8 mouse cellular contexts compared by ENCODE assay signal in the genomic region with DNA sequence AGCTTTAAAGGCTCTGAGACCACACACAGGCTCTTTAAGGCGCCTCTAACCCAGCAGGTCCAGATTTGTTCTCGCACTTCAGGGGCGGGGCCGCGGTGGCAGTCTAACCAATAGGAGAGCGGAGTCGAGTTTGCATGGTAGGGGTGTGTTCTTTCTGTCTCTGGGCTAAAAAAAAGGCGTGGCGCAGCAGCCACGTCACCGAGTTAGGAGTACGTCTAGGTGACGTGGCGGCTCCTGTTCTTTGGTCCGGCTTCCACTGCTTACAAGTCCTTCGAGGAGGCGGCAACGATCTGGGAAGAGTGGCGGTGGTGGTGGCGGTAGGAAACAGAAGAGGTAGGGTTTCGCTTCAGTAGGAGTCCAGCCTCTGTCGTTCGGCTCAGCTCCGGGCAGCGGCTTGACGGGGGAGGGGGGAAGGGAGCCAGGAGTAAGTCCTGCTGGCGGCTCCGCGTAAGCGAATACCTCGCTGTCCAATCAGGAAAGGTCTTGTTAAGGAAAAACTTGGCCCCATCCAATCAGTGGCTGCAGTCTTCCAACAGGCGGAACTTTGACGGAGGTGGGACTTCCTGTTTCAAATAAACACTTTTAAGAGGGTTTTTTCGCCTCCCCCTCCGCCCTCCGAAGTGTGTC. TPM values are rescaled to one million over a fixed set of nuclear protein-coding genes. Genes with fewer than 3 reads are reported as not detected.
A peak's percentile ranks its signal among the peaks of the same experiment; 100 is the strongest.
DNase-seq lines count a peak whose midpoint lies in the region; ATAC-seq and TF ChIP-seq lines count a peak whose summit lies in the region.

Gene Stx5a (plus strand): TSS at position 171 of the 627 bp plus-strand sequence.

- H3K27me3 ChIP-seq in C2C12 (ENCODE audit: control insufficient read depth, insufficient read depth, insufficient read length) (no peaks in the 10 kb centered on the region), myocyte (ENCODE audit: control insufficient read depth, insufficient read depth, insufficient read length) (no peaks in the 10 kb centered on the region)
- no peaks in the 10 kb centered on the region for H3K27me3 ChIP-seq in erythroblast, embryonic 14.5 days (ENCODE audit: control insufficient read depth)
- H3K27me3 ChIP-seq in heart, embryonic 11.5 days (ENCODE audit: control insufficient read depth, insufficient read depth, low read length): no peaks in the 10 kb centered on the region
- H3K27me3 ChIP-seq in kidney, embryonic 16.5 days (ENCODE audit: insufficient read depth, low read length): no peaks in the 10 kb centered on the region
- no peaks in the 10 kb centered on the region for H3K27me3 ChIP-seq in liver, adult 2 months (ENCODE audit: control insufficient read depth, insufficient read depth, low read length)
- H3K27me3 ChIP-seq in splenic B cell, adult 2 months (ENCODE audit: control insufficient read depth, insufficient read depth, low read length, poor library complexity, severe bottlenecking): no peaks in the 10 kb centered on the region

- H3K4me3 ChIP-seq in C2C12 (ENCODE audit: insufficient read depth, poor library complexity, severe bottlenecking): peak within 1 kb of the TSS; percentile 95
- H3K4me3 ChIP-seq in erythroblast, embryonic 14.5 days (replicated peaks): peak within 1 kb of the TSS; percentile 82
- H3K4me3 ChIP-seq in heart, embryonic 11.5 days (ENCODE audit: low read depth, low read length): peak within 1 kb of the TSS; percentile 98
- peak within 1 kb of the TSS; percentile 89 for H3K4me3 ChIP-seq in kidney, embryonic 16.5 days (ENCODE audit: low read length)
- peak within 1 kb of the TSS; percentile 84 for H3K4me3 ChIP-seq in liver, adult 2 months (ENCODE audit: insufficient read depth, low read depth, low read length)
- H3K4me3 ChIP-seq in myocyte: peak within 1 kb of the TSS; percentile 98

- H3K79me2 ChIP-seq in C2C12 (ENCODE audit: control insufficient read depth, insufficient read depth): peaks cover 53% of the 10 kb centered on the region
- H3K79me2 ChIP-seq in liver, adult 2 months (ENCODE audit: control insufficient read depth, insufficient read depth, low read length): peaks cover 14% of the 10 kb centered on the region; the same call in 1 of the 2 replicates
- peaks cover 40% of the 10 kb centered on the region for H3K79me2 ChIP-seq in myocyte (ENCODE audit: control insufficient read depth, insufficient read depth)

- ATAC-seq in heart, embryonic 11.5 days (replicated peaks; ENCODE audit: insufficient number of reproducible peaks, low FRiP score, low TSS enrichment): peak; percentile 98
- peak; percentile 98 for ATAC-seq in kidney, embryonic 16.5 days (ENCODE audit: low FRiP score, low TSS enrichment)

- H3K4me2 ChIP-seq in heart, embryonic 11.5 days: peak within 1 kb of the TSS; percentile 88
- H3K4me2 ChIP-seq in kidney, embryonic 16.5 days (replicated peaks; ENCODE audit: low read depth, low read length): peak within 1 kb of the TSS; percentile 99
- H3K4me2 ChIP-seq in myocyte (ENCODE audit: low read depth): peak within 1 kb of the TSS; percentile 96

- peak within 1 kb of the TSS; percentile 97 for H3ac ChIP-seq in C2C12 (ENCODE audit: control insufficient read depth, insufficient read length, low read depth)
- peak within 1 kb of the TSS; percentile 33 for H3ac ChIP-seq in myocyte (ENCODE audit: control insufficient read depth, insufficient read length)

- peak within 1 kb of the TSS; percentile 97 for H3K27ac ChIP-seq in heart, embryonic 11.5 days (ENCODE audit: low read depth, low read length)
- peak within 1 kb of the TSS; percentile 98 for H3K27ac ChIP-seq in kidney, embryonic 16.5 days (ENCODE audit: low read length)
- H3K27ac ChIP-seq in liver, adult 2 months (replicated peaks; ENCODE audit: insufficient read depth, low read depth, low read length): peak within 1 kb of the TSS; percentile 95

- TF ChIP-seq CTCF in C2C12 (IDR thresholded peaks at IDR 0.05; ENCODE audit: control insufficient read depth, insufficient read depth, insufficient read length): no peak
- TF ChIP-seq CTCF in brain, embryonic 14.5 days (IDR thresholded peaks at IDR 0.05; ENCODE audit: borderline replicate concordance, extremely low read depth, insufficient read depth, insufficient read length): no peak
- no peak for TF ChIP-seq CTCF in liver, adult 2 months (IDR thresholded peaks at IDR 0.05; ENCODE audit: low read depth, low read length)

- DNase-seq in brain, embryonic 14.5 days (ENCODE audit: low read depth): peak; percentile 99
- peak; percentile 98 for DNase-seq in liver, adult 2 months (ENCODE audit: extremely low read depth, low read depth, low spot score)
- DNase-seq in splenic B cell, adult 2 months (ENCODE audit: low read depth, low spot score): peak; percentile 97

- peaks cover 44% of the 10 kb centered on the region for H3K4me1 ChIP-seq in erythroblast, embryonic 14.5 days (ENCODE audit: control insufficient read depth)
- peaks cover 12% of the 10 kb centered on the region for H3K4me1 ChIP-seq in heart, embryonic 11.5 days (ENCODE audit: control insufficient read depth, insufficient read depth, low read length)
- peaks cover 29% of the 10 kb centered on the region for H3K4me1 ChIP-seq in kidney, embryonic 16.5 days (ENCODE audit: insufficient read depth, low read length)
- peaks cover 13% of the 10 kb centered on the region for H3K4me1 ChIP-seq in liver, adult 2 months (ENCODE audit: control insufficient read depth, insufficient read depth, low read length)

- H3K79me3 ChIP-seq in C2C12 (ENCODE audit: low read depth): peaks cover 34% of the 10 kb centered on the region

- peak; percentile 16; the same call in 1 of the 2 replicates for TF ChIP-seq POLR2A in brain, embryonic 14.5 days (IDR thresholded peaks at IDR 0.05; ENCODE audit: borderline replicate concordance, extremely low read depth, insufficient read depth, insufficient read length, poor library complexity, severe bottlenecking)
- TF ChIP-seq POLR2A in liver, adult 2 months (IDR thresholded peaks at IDR 0.05; ENCODE audit: extremely low read depth, insufficient read depth, low read length): peak; percentile 44; the same call in 1 of the 2 replicates
- TF ChIP-seq POLR2A in myocyte (IDR thresholded peaks at IDR 0.05; ENCODE audit: insufficient read length, low read depth): peak; percentile 72

- under 1% methylated on average over 36 of the region's 36 CpGs for WGBS in heart, embryonic 11.5 days (ENCODE audit: insufficient replicate concordance)
- under 1% methylated on average over 36 of the region's 36 CpGs for WGBS in kidney, embryonic 16.5 days
- under 1% methylated on average over 36 of the region's 36 CpGs for WGBS in liver, adult 2 months

- peaks cover 75% of the 10 kb centered on the region for H3K36me3 ChIP-seq in C2C12 (ENCODE audit: control insufficient read depth, insufficient read depth)
- peaks cover 80% of the 10 kb centered on the region for H3K36me3 ChIP-seq in erythroblast, embryonic 14.5 days (ENCODE audit: control insufficient read depth)
- peaks cover 38% of the 10 kb centered on the region for H3K36me3 ChIP-seq in heart, embryonic 11.5 days (ENCODE audit: control insufficient read depth, insufficient read depth, low read length)
- H3K36me3 ChIP-seq in kidney, embryonic 16.5 days (ENCODE audit: insufficient read depth, low read length): peaks cover 50% of the 10 kb centered on the region
- peaks cover 45% of the 10 kb centered on the region for H3K36me3 ChIP-seq in liver, adult 2 months (ENCODE audit: control insufficient read depth, insufficient read depth, low read length)
- peaks cover 57% of the 10 kb centered on the region for H3K36me3 ChIP-seq in myocyte (ENCODE audit: control insufficient read depth, insufficient read depth)
- peaks cover 24% of the 10 kb centered on the region; the same call in 1 of the 2 replicates for H3K36me3 ChIP-seq in splenic B cell, adult 2 months (ENCODE audit: control insufficient read depth, insufficient read depth, low read length, poor library complexity, severe bottlenecking)

- no peaks in the 10 kb centered on the region for H3K9me3 ChIP-seq in erythroblast, embryonic 14.5 days (ENCODE audit: control insufficient read depth, low read length)
- H3K9me3 ChIP-seq in heart, embryonic 11.5 days (replicated peaks; ENCODE audit: control insufficient read depth, low read length): no peaks in the 10 kb centered on the region
- no peaks in the 10 kb centered on the region for H3K9me3 ChIP-seq in kidney, embryonic 16.5 days (ENCODE audit: low read length)

- peak within 1 kb of the TSS; percentile 91 for H3K9ac ChIP-seq in heart, embryonic 11.5 days (ENCODE audit: low read depth, low read length)
- H3K9ac ChIP-seq in kidney, embryonic 16.5 days (replicated peaks; ENCODE audit: low read length): peak within 1 kb of the TSS; percentile 87
- H3K9ac ChIP-seq in liver, adult 2 months (ENCODE audit: low read depth, low read length): peak within 1 kb of the TSS; percentile 96

TF ChIP-seq in C2C12, 6 proteins besides CTCF, POLR2A, EP300 and RAD21:
- no peak for TF ChIP-seq MYOG (IDR thresholded peaks at IDR 0.05; ENCODE audit: control insufficient read depth, extremely low read depth, insufficient read length)

TF ChIP-seq in myocyte, 11 proteins besides CTCF, POLR2A, EP300 and RAD21:
- TF ChIP-seq SRF (IDR thresholded peaks at IDR 0.05; ENCODE audit: control insufficient read depth, insufficient read length, low read depth): peak; percentile 11
- peak; percentile 85 for TF ChIP-seq POLR2AphosphoS2 (IDR thresholded peaks at IDR 0.05; ENCODE audit: insufficient read length, low read depth)
- TF ChIP-seq MYOD1 (IDR thresholded peaks at IDR 0.05; ENCODE audit: control insufficient read depth in 1 of 3, insufficient read length in 2 of 3, low read depth in 2 of 3): no peak

RNA-seq across cellular contexts. Expression of gene Stx5a, which starts in this region (rescaled TPM):
- 32.9 TPM for polyA plus RNA-seq in C2C12 (2012; fragmentation: generic; extraction: Trizol)
- 117 TPM in 2 replicates for polyA plus RNA-seq in brain, embryonic 14.5 days (2012; rRNA removed)
- 3.3 and 3.6 TPM in 2 replicates for polyA plus RNA-seq in erythroblast, embryonic 14.5 days (2012)
- polyA plus RNA-seq in heart, embryonic 11.5 days (2014; fragmentation: Nextera tagmentation; extraction: Ambion mirVana): 82.2 and 85.1 TPM in 2 replicates
- 150 and 154 TPM in 2 replicates for polyA plus RNA-seq in kidney, embryonic 16.5 days (2015; fragmentation: Nextera tagmentation; extraction: Ambion mirVana)
- total RNA-seq in liver, adult 2 months (2014; rRNA removed): 43.5 and 46.8 TPM in 2 replicates
- 42.0 and 62.1 TPM in 2 replicates for polyA plus RNA-seq in liver, adult 2 months (2012; rRNA removed)
- 49.5 TPM for polyA plus RNA-seq in myocyte (2012; fragmentation: generic; extraction: Trizol)

Comparison
In these comparisons a context has a peak if more than half of its experiments do, and no peak if none do; other contexts are left out.
1. Peak in every context shown above with its lines: DNase-seq, ATAC-seq, H3K4me3 ChIP-seq and H3K27ac ChIP-seq.
2. POLR2A ChIP-seq: peak in every context shown above with its lines; median percentile 72 in myocyte; 44 in liver, adult 2 months; 16 in brain, embryonic 14.5 days.